In genomic region chr2:59745428-59745827, GRCm38 (mm10) we compare ENCODE assay signal across 8 mouse cellular contexts.
DNase-seq lines count a peak whose midpoint lies in the region; ATAC-seq and TF ChIP-seq lines count a peak whose summit lies in the region.

No protein-coding gene starts in this region.

- H3K79me2 ChIP-seq in C2C12 (ENCODE audit: control insufficient read depth, insufficient read depth): peaks cover 80% of the 10 kb centered on the region

- H3K4me2 ChIP-seq in kidney, embryonic 16.5 days (replicated peaks; ENCODE audit: low read depth, low read length): no peak overlapping the region
- no peak overlapping the region for H3K4me2 ChIP-seq in lung, embryonic 14.5 days

- H3K79me3 ChIP-seq in C2C12 (ENCODE audit: low read depth): peaks cover 15% of the 10 kb centered on the region

- WGBS in kidney, embryonic 16.5 days: 34% methylated on average over 6 of the region's 6 CpGs
- WGBS in lung, embryonic 14.5 days: 31% methylated on average over 6 of the region's 6 CpGs

- no peaks in the 10 kb centered on the region; the same call in 1 of the 2 replicates for H3K9me3 ChIP-seq in kidney, embryonic 16.5 days (ENCODE audit: low read length)
- no peaks in the 10 kb centered on the region for H3K9me3 ChIP-seq in lung, embryonic 14.5 days (ENCODE audit: low read depth, low read length)

- H3K27me3 ChIP-seq in C2C12 (ENCODE audit: control insufficient read depth, insufficient read depth, insufficient read length): no peaks in the 10 kb centered on the region
- H3K27me3 ChIP-seq in kidney, embryonic 16.5 days (ENCODE audit: insufficient read depth, low read length): no peaks in the 10 kb centered on the region
- no peaks in the 10 kb centered on the region for H3K27me3 ChIP-seq in lung, embryonic 14.5 days (ENCODE audit: insufficient read depth, low read length)

- no peak overlapping the region for H3K27ac ChIP-seq in embryonic fibroblast, embryonic 13.5 days (ENCODE audit: insufficient read depth, low read length)
- H3K27ac ChIP-seq in kidney, embryonic 16.5 days (ENCODE audit: low read length): 0 out of 2 replicates have a peak overlapping the region, but pooled peaks have one; percentile 14
- no peak overlapping the region for H3K27ac ChIP-seq in lung, embryonic 14.5 days (ENCODE audit: low read depth)

- H3K4me1 ChIP-seq in embryonic fibroblast, embryonic 13.5 days (ENCODE audit: control insufficient read depth, insufficient read depth, low read length): peaks cover 10% of the 10 kb centered on the region
- H3K4me1 ChIP-seq in kidney, embryonic 16.5 days (ENCODE audit: insufficient read depth, low read length): peaks cover 39% of the 10 kb centered on the region
- peaks cover 11% of the 10 kb centered on the region; the same call in 1 of the 2 replicates for H3K4me1 ChIP-seq in lung, embryonic 14.5 days (ENCODE audit: insufficient read depth)

- H3ac ChIP-seq in C2C12 (ENCODE audit: control insufficient read depth, insufficient read length, low read depth): no peak overlapping the region

- no peak for TF ChIP-seq POLR2A in embryonic fibroblast, embryonic 13.5 days (IDR thresholded peaks at IDR 0.05; ENCODE audit: low read depth, low read length)

- ATAC-seq in kidney, embryonic 16.5 days (ENCODE audit: low FRiP score, low TSS enrichment): no peak
- ATAC-seq in lung, embryonic 14.5 days (ENCODE audit: insufficient read depth): no peak

- peaks cover 21% of the 10 kb centered on the region for H3K36me3 ChIP-seq in C2C12 (ENCODE audit: control insufficient read depth, insufficient read depth)
- H3K36me3 ChIP-seq in kidney, embryonic 16.5 days (ENCODE audit: insufficient read depth, low read length): peaks cover 4% of the 10 kb centered on the region; the same call in 1 of the 2 replicates
- no peaks in the 10 kb centered on the region for H3K36me3 ChIP-seq in lung, embryonic 14.5 days (ENCODE audit: insufficient read depth)

- DNase-seq in gastrocnemius, adult 18-20 months (ENCODE audit: low spot score): peak; percentile 60
- no peak for DNase-seq in gastrocnemius, postnatal 25 days
- DNase-seq in adrenal gland, postnatal 36 days: peak; percentile 64 to 69
- peak; percentile 90 for DNase-seq in lung, embryonic 14.5 days
- peak; percentile 52 to 76 for DNase-seq in right cerebral cortex, adult 2 months (ENCODE audit: low spot score in 2 of 2)

- H3K4me3 ChIP-seq in C2C12 (ENCODE audit: insufficient read depth, poor library complexity, severe bottlenecking): no peak overlapping the region
- no peak overlapping the region for H3K4me3 ChIP-seq in embryonic fibroblast, embryonic 13.5 days (ENCODE audit: insufficient read depth, low read length)
- no peak overlapping the region for H3K4me3 ChIP-seq in kidney, embryonic 16.5 days (ENCODE audit: low read length)
- no peak overlapping the region for H3K4me3 ChIP-seq in lung, embryonic 14.5 days (ENCODE audit: low read depth, low read length)

- peak; percentile 37 for TF ChIP-seq CTCF in C2C12 (IDR thresholded peaks at IDR 0.05; ENCODE audit: control insufficient read depth, insufficient read depth, insufficient read length)
- TF ChIP-seq CTCF in embryonic fibroblast, embryonic 13.5 days (IDR thresholded peaks at IDR 0.05; ENCODE audit: borderline replicate concordance, insufficient read depth, low read length): 0 out of 2 replicates have a peak, but pooled peaks have one; percentile 12
- TF ChIP-seq CTCF in lung, embryonic 14.5 days (IDR thresholded peaks at IDR 0.05; ENCODE audit: low read depth): peak; percentile 80

- no peak overlapping the region for H3K9ac ChIP-seq in kidney, embryonic 16.5 days (replicated peaks; ENCODE audit: low read length)
- H3K9ac ChIP-seq in lung, embryonic 14.5 days: no peak overlapping the region

TF ChIP-seq in C2C12, 6 proteins besides CTCF, POLR2A, EP300 and RAD21:
- no peak for TF ChIP-seq FOSL1 (IDR thresholded peaks at IDR 0.05; ENCODE audit: insufficient read depth, low read length, poor library complexity, severe bottlenecking)
- TF ChIP-seq CEBPB (IDR thresholded peaks at IDR 0.05; ENCODE audit: low read depth): no peak
- TF ChIP-seq MYOG (IDR thresholded peaks at IDR 0.05; ENCODE audit: control insufficient read depth, extremely low read depth, insufficient read length): no peak
- TF ChIP-seq MAX (IDR thresholded peaks at IDR 0.05): no peak
- TF ChIP-seq MYOD1 (IDR thresholded peaks at IDR 0.05; ENCODE audit: control insufficient read depth, insufficient read length, low read depth): no peak
- TF ChIP-seq USF1 (IDR thresholded peaks at IDR 0.05; ENCODE audit: low read depth): no peak

Comparison
In these comparisons a context has a peak if more than half of its experiments do, and no peak if none do; other contexts are left out.
1. CTCF ChIP-seq: peak in every context shown above with its lines; median percentile 80 in lung, embryonic 14.5 days; 37 in C2C12; 12 in embryonic fibroblast, embryonic 13.5 days.